In genomic region chr9:114731011-114731755, GRCm38 (mm10) we compare ENCODE assay signal across 8 mouse cellular contexts. TPM values are rescaled to one million over a fixed set of nuclear protein-coding genes. Genes with fewer than 3 reads are reported as not detected.
A peak's percentile ranks its signal among the peaks of the same experiment; 100 is the strongest.
DNase-seq lines count a peak whose midpoint lies in the region; ATAC-seq and TF ChIP-seq lines count a peak whose summit lies in the region.

Gene Cmtm6, plus strand, starts transcription at chr9:114731116.

- peak; percentile 95 for DNase-seq in MEL (ENCODE audit: low read depth, low spot score)
- DNase-seq in cerebellum, adult 2 months: peak; percentile 92 to 94
- DNase-seq in forebrain, postnatal 0 days: peak; percentile 93
- DNase-seq in heart, postnatal 4 days: peak; percentile 99
- DNase-seq in layer of hippocampus, adult 8-10 months (ENCODE audit: low spot score in 2 of 2): peak; percentile 92 to 95
- DNase-seq in ovary, adult 18-20 months (ENCODE audit: low spot score): peak; percentile 93
- peak; percentile 96 for DNase-seq in thymus, postnatal 0 days (ENCODE audit: low spot score)

- H3K27ac ChIP-seq in MEL (ENCODE audit: control insufficient read depth, low read depth, low read length): peak within 1 kb of the TSS; percentile 80
- peak within 1 kb of the TSS; percentile 12 for H3K27ac ChIP-seq in cerebellum, adult 2 months (ENCODE audit: insufficient read depth, low read length)
- peak within 1 kb of the TSS; percentile 70 for H3K27ac ChIP-seq in forebrain, postnatal 0 days (ENCODE audit: low read depth, low read length)
- H3K27ac ChIP-seq in lung, embryonic 15.5 days: peak within 1 kb of the TSS; percentile 97

- peaks cover 0 to 25% of the 10 kb centered on the region in 2 experiments; a peak in 2 of 4 replicates for H3K36me3 ChIP-seq in MEL (ENCODE audit: control insufficient read depth in 1 of 2, insufficient read depth in 2 of 2, low read length in 2 of 2)
- no peaks in the 10 kb centered on the region for H3K36me3 ChIP-seq in forebrain, postnatal 0 days (ENCODE audit: insufficient read depth)
- no peaks in the 10 kb centered on the region for H3K36me3 ChIP-seq in lung, embryonic 15.5 days

- peaks cover 25% of the 10 kb centered on the region for H3K79me2 ChIP-seq in MEL (ENCODE audit: control insufficient read depth, insufficient read depth, low read length, poor library complexity)

- H3K4me2 ChIP-seq in forebrain, postnatal 0 days (ENCODE audit: low read depth): peak within 1 kb of the TSS; percentile 49
- peak within 1 kb of the TSS; percentile 60 for H3K4me2 ChIP-seq in lung, embryonic 15.5 days

- H3K9me3 ChIP-seq in MEL (replicated peaks; ENCODE audit: insufficient read depth, low read length): no peaks in the 10 kb centered on the region
- no peaks in the 10 kb centered on the region for H3K9me3 ChIP-seq in forebrain, postnatal 0 days (ENCODE audit: low read length)
- H3K9me3 ChIP-seq in lung, embryonic 15.5 days: no peaks in the 10 kb centered on the region

- TF ChIP-seq EP300 in MEL (IDR thresholded peaks at IDR 0.05; ENCODE audit: low read depth in 1 of 2, low read length in 2 of 2): peak; percentile 83 to 86

- peaks cover 6 to 23% of the 10 kb centered on the region in 2 experiments for H3K4me1 ChIP-seq in MEL (ENCODE audit: control insufficient read depth in 1 of 2, insufficient read depth in 2 of 2, low read length in 2 of 2)
- peaks cover 6% of the 10 kb centered on the region for H3K4me1 ChIP-seq in cerebellum, adult 2 months (ENCODE audit: control insufficient read depth, insufficient read depth, low read length)
- peaks cover 11% of the 10 kb centered on the region for H3K4me1 ChIP-seq in forebrain, postnatal 0 days (ENCODE audit: insufficient read depth)
- H3K4me1 ChIP-seq in lung, embryonic 15.5 days: peaks cover 8% of the 10 kb centered on the region

- no peaks in the 10 kb centered on the region for H3K27me3 ChIP-seq in MEL (ENCODE audit: control insufficient read depth in 1 of 2, insufficient read depth in 2 of 2, low read length in 2 of 2)
- H3K27me3 ChIP-seq in cerebellum, adult 2 months (ENCODE audit: control insufficient read depth, insufficient read depth, low read length): no peaks in the 10 kb centered on the region
- H3K27me3 ChIP-seq in forebrain, postnatal 0 days (ENCODE audit: insufficient read depth, low read length): no peaks in the 10 kb centered on the region
- no peaks in the 10 kb centered on the region for H3K27me3 ChIP-seq in lung, embryonic 15.5 days

- TF ChIP-seq POLR2A in MEL (IDR thresholded peaks at IDR 0.05; ENCODE audit: control insufficient read depth in 1 of 2, insufficient read depth in 1 of 2, low read depth in 1 of 2, low read length in 2 of 2, poor library complexity in 1 of 2): peak; percentile 53 to 81; a peak in 3 of 4 replicates
- TF ChIP-seq POLR2A in cerebellum, adult 2 months (IDR thresholded peaks at IDR 0.05; ENCODE audit: borderline replicate concordance, insufficient read depth, low read length): peak; percentile 76; the same call in 1 of the 2 replicates

- no peak for TF ChIP-seq RAD21 in MEL (IDR thresholded peaks at IDR 0.05; ENCODE audit: low read depth, low read length)

- ATAC-seq in forebrain, postnatal 0 days: peak; percentile 93
- peak; percentile 94 for ATAC-seq in lung, embryonic 15.5 days (ENCODE audit: borderline replicate concordance, extremely low read depth, low FRiP score, low TSS enrichment)

- under 1% methylated on average over 53 of the region's 53 CpGs for WGBS in cerebellum, adult 2 months
- WGBS in forebrain, postnatal 0 days: under 1% methylated on average over 51 of the region's 53 CpGs
- under 1% methylated on average over 53 of the region's 53 CpGs for WGBS in lung, embryonic 15.5 days

- TF ChIP-seq CTCF in MEL (IDR thresholded peaks at IDR 0.05 in 2 of 3, conservative IDR thresholded peaks at IDR 0.05 in 1 of 3; ENCODE audit: control insufficient read depth in 1 of 3, insufficient read depth in 1 of 3, low read depth in 2 of 3, low read length in 3 of 3, poor library complexity in 1 of 3, severe bottlenecking in 1 of 3): peak in 2 of 3 experiments; percentile 35 to 38; a peak in 5 of 6 replicates
- TF ChIP-seq CTCF in cerebellum, adult 2 months (IDR thresholded peaks at IDR 0.05; ENCODE audit: borderline replicate concordance, insufficient read depth, low read depth, low read length): peak; percentile 40; the same call in 1 of the 2 replicates
- peak; percentile 69 for TF ChIP-seq CTCF in forebrain, postnatal 0 days (IDR thresholded peaks at IDR 0.05; ENCODE audit: low read depth)

- peak within 1 kb of the TSS; percentile 77 for H3K9ac ChIP-seq in MEL (ENCODE audit: control insufficient read depth, low read depth, low read length, poor library complexity, severe bottlenecking)
- peak within 1 kb of the TSS; percentile 67 for H3K9ac ChIP-seq in forebrain, postnatal 0 days
- peak within 1 kb of the TSS; percentile 94 for H3K9ac ChIP-seq in lung, embryonic 15.5 days

- peak within 1 kb of the TSS; percentile 72 to 98 for H3K4me3 ChIP-seq in MEL (ENCODE audit: control insufficient read depth in 1 of 2, insufficient read depth in 1 of 2, low read depth in 2 of 2, low read length in 2 of 2)
- H3K4me3 ChIP-seq in cerebellum, adult 2 months (replicated peaks; ENCODE audit: insufficient read depth, low read depth, low read length): peak within 1 kb of the TSS; percentile 67
- peak within 1 kb of the TSS; percentile 76 for H3K4me3 ChIP-seq in forebrain, postnatal 0 days (ENCODE audit: low read depth, low read length)
- H3K4me3 ChIP-seq in lung, embryonic 15.5 days: peak within 1 kb of the TSS; percentile 90

TF ChIP-seq in MEL, 35 proteins besides CTCF, POLR2A, EP300 and RAD21 (continues in another document):
- TF ChIP-seq USF1 (IDR thresholded peaks at IDR 0.05; ENCODE audit: low read depth, low read length) (no peak), E2F4 (IDR thresholded peaks at IDR 0.05; ENCODE audit: borderline replicate concordance, low read depth, low read length) (no peak), TAL1 (IDR thresholded peaks at IDR 0.05; ENCODE audit: low read length) (peak; percentile 70), GATA1 (IDR thresholded peaks at IDR 0.05; ENCODE audit: low read depth, low read length) (peak; percentile 85), UBTF (IDR thresholded peaks at IDR 0.05; ENCODE audit: borderline replicate concordance, insufficient read depth, low read depth, low read length) (no peak), MYB (IDR thresholded peaks at IDR 0.05; ENCODE audit: low read depth, low read length) (no peak), MXI1 (IDR thresholded peaks at IDR 0.05; ENCODE audit: low read depth, low read length) (peak; percentile 73), SIN3A (IDR thresholded peaks at IDR 0.05; ENCODE audit: low read length) (peak; percentile 88), USF2 (IDR thresholded peaks at IDR 0.05; ENCODE audit: borderline replicate concordance in 1 of 2, insufficient read depth in 1 of 2, low read depth in 1 of 2, low read length in 2 of 2) (no peak), GABPA (IDR thresholded peaks at IDR 0.05; ENCODE audit: low read depth, low read length) (no peak), HCFC1 (IDR thresholded peaks at IDR 0.05; ENCODE audit: low read depth, low read length) (peak; percentile 75), ZC3H11A (IDR thresholded peaks at IDR 0.05; ENCODE audit: low read depth, low read length) (no peak), TCF12 (IDR thresholded peaks at IDR 0.05; ENCODE audit: low read depth, low read length) (peak; percentile 81), BHLHE40 (IDR thresholded peaks at IDR 0.05; ENCODE audit: borderline replicate concordance, low read depth, low read length) (peak; percentile 52; the same call in 1 of the 2 replicates), ZKSCAN1 (IDR thresholded peaks at IDR 0.05; ENCODE audit: low read depth, low read length) (no peak), NRF1 (IDR thresholded peaks at IDR 0.05; ENCODE audit: insufficient read depth, low read depth, low read length, poor library complexity, severe bottlenecking) (0 out of 2 replicates have a peak, but pooled peaks have one; percentile 25), MAX (IDR thresholded peaks at IDR 0.05; ENCODE audit: low read length) (peak; percentile 75), MEF2A (IDR thresholded peaks at IDR 0.05; ENCODE audit: extremely low read depth, insufficient replicate concordance, low read depth, low read length, poor library complexity, severe bottlenecking) (no peak), ELF1 (IDR thresholded peaks at IDR 0.05; ENCODE audit: low read depth, low read length) (peak; percentile 74), MAFK (IDR thresholded peaks at IDR 0.05; ENCODE audit: borderline replicate concordance, low read depth, low read length) (no peak; the same call in 1 of the 2 replicates), TBP (IDR thresholded peaks at IDR 0.05; ENCODE audit: low read depth, low read length) (no peak; the same call in 1 of the 2 replicates), CHD2 (IDR thresholded peaks at IDR 0.05; ENCODE audit: low read length) (no peak), MYC (IDR thresholded peaks at IDR 0.05; ENCODE audit: low read depth, low read length) (0 out of 2 replicates have a peak, but pooled peaks have one; percentile 3), RCOR1 (IDR thresholded peaks at IDR 0.05; ENCODE audit: low read depth, low read length) (peak; percentile 83), ZNF384 (IDR thresholded peaks at IDR 0.05; ENCODE audit: low read depth, low read length) (no peak), ETS1 (IDR thresholded peaks at IDR 0.05; ENCODE audit: low read depth, low read length) (peak; percentile 90), KAT2A (conservative IDR thresholded peaks at IDR 0.05; ENCODE audit: low read depth, low read length) (peak; percentile 22; the same call in 1 of the 2 replicates), POLR2AphosphoS2 (IDR thresholded peaks at IDR 0.05; ENCODE audit: low read length) (peak; percentile 48; the same call in 1 of the 2 replicates), ZMIZ1 (IDR thresholded peaks at IDR 0.05; ENCODE audit: low read depth, low read length) (peak; percentile 68), NELFE (IDR thresholded peaks at IDR 0.05; ENCODE audit: low read depth, low read length) (peak; percentile 73)

RNA-seq across cellular contexts. Expression of gene Cmtm6, which starts in this region (rescaled TPM):
- total RNA-seq in MEL (2012; rRNA removed): 17.6 and 21.0 TPM in 2 replicates
- 10 to 100 TPM in 1 of 2 experiments, not detected in 1; 21.7 TPM for polyA plus RNA-seq in MEL (2012; ENCODE audit: insufficient read depth in 1 of 2, insufficient read length in 2 of 2, low read depth in 1 of 2, low replicate concordance in 2 of 2, missing spikeins in 1 of 2)
- 14.6 and 15.2 TPM in 2 replicates for polyA plus RNA-seq in cerebellum, adult 2 months (2012; rRNA removed)
- total RNA-seq in forebrain, postnatal 0 days (2014; rRNA removed): 16.3 and 17.1 TPM in 2 replicates
- 19.5 and 22.7 TPM in 2 replicates for polyA plus RNA-seq in forebrain, postnatal 0 days (2015; fragmentation: Nextera tagmentation; extraction: Ambion mirVana)
- 10 to 100 TPM; 32.5 to 33.6 TPM for total RNA-seq in heart, postnatal 4 days (2021)
- 10 to 100 TPM; 19.3 to 33.9 (median 25.7) TPM for total RNA-seq in layer of hippocampus, adult 8-10 months (2022)
- 60.1 and 66.5 TPM in 2 replicates for polyA plus RNA-seq in lung, embryonic 15.5 days (2015; fragmentation: Nextera tagmentation; extraction: Ambion mirVana)
- 92.2 and 93.4 TPM in 2 replicates for polyA plus RNA-seq in thymus, postnatal 0 days (2015; fragmentation: Nextera tagmentation; extraction: Ambion mirVana)

Comparison
In these comparisons a context has a peak if more than half of its experiments do, and no peak if none do; other contexts are left out.
1. Peak in every context shown above with its lines: DNase-seq, ATAC-seq, H3K4me3 ChIP-seq and H3K27ac ChIP-seq.
2. H3K27ac ChIP-seq: peak in every context shown above with its lines; median percentile 97 in lung, embryonic 15.5 days; 80 in MEL; 70 in forebrain, postnatal 0 days; 12 in cerebellum, adult 2 months.